1 mouse cellular context compared by ENCODE assay signal in genomic region chr14:33189230-33189629, GRCm38 (mm10).
A peak's percentile ranks its signal among the peaks of the same experiment; 100 is the strongest.
TF ChIP-seq lines count a peak whose summit lies in the region.

No protein-coding gene starts in this region.

TF ChIP-seq in CH12.LX, 34 proteins besides CTCF, POLR2A, EP300 and RAD21 (continued from another document):
- TF ChIP-seq MYC (IDR thresholded peaks at IDR 0.05; ENCODE audit: low read depth, low read length) (peak; percentile 34; the same call in 1 of the 2 replicates), IRF4 (IDR thresholded peaks at IDR 0.05; ENCODE audit: low read depth, low read length) (peak; percentile 82), SIN3A (IDR thresholded peaks at IDR 0.05; ENCODE audit: low read length) (peak; percentile 94), MAFK (IDR thresholded peaks at IDR 0.05; ENCODE audit: insufficient replicate concordance, low read length) (no peak), USF1 (IDR thresholded peaks at IDR 0.05; ENCODE audit: low read depth, low read length) (no peak), USF2 (conservative IDR thresholded peaks at IDR 0.05; ENCODE audit: low read depth, low read length) (no peak), MAX (IDR thresholded peaks at IDR 0.05; ENCODE audit: low read length) (peak; percentile 80), MEF2A (IDR thresholded peaks at IDR 0.05; ENCODE audit: borderline replicate concordance, low read depth, low read length) (peak; percentile 81), ZNF384 (IDR thresholded peaks at IDR 0.05; ENCODE audit: low read depth, low read length) (peak; percentile 96), SMC3 (IDR thresholded peaks at IDR 0.05; ENCODE audit: low read depth, low read length) (peak; percentile 13; the same call in 1 of the 2 replicates), UBTF (IDR thresholded peaks at IDR 0.05; ENCODE audit: low read depth, low read length) (peak; percentile 69; the same call in 1 of the 2 replicates), ETS1 (conservative IDR thresholded peaks at IDR 0.05; ENCODE audit: low read depth, low read length) (peak; percentile 92), GABPA (IDR thresholded peaks at IDR 0.05; ENCODE audit: insufficient replicate concordance, low read depth, low read length) (no peak), MAZ (IDR thresholded peaks at IDR 0.05; ENCODE audit: low read depth, low read length) (peak; percentile 90; the same call in 1 of the 2 replicates), NELFE (IDR thresholded peaks at IDR 0.05; ENCODE audit: low read depth, low read length) (no peak; the same call in none of the 2 replicates), PAX5 (IDR thresholded peaks at IDR 0.05; ENCODE audit: low read length) (no peak), RCOR1 (conservative IDR thresholded peaks at IDR 0.05; ENCODE audit: low read depth, low read length) (peak; percentile 75; the same call in 1 of the 2 replicates), ZC3H11A (IDR thresholded peaks at IDR 0.05; ENCODE audit: low read depth, low read length) (no peak), HCFC1 (IDR thresholded peaks at IDR 0.05; ENCODE audit: low read depth, low read length) (no peak; the same call in 1 of the 2 replicates), NRF1 (IDR thresholded peaks at IDR 0.05; ENCODE audit: low read depth, low read length) (no peak), ELF1 (IDR thresholded peaks at IDR 0.05; ENCODE audit: low read depth, low read length) (peak; percentile 50; the same call in 1 of the 2 replicates), POLR2AphosphoS2 (IDR thresholded peaks at IDR 0.05; ENCODE audit: low read depth, low read length) (no peak; the same call in 1 of the 2 replicates), E2F4 (IDR thresholded peaks at IDR 0.05; ENCODE audit: insufficient replicate concordance, low read depth, low read length) (no peak), CHD2 (IDR thresholded peaks at IDR 0.05; ENCODE audit: low read length) (peak; percentile 84), MXI1 (IDR thresholded peaks at IDR 0.05; ENCODE audit: low read depth, low read length) (peak; percentile 70), KAT2A (IDR thresholded peaks at IDR 0.05; ENCODE audit: insufficient replicate concordance, low read length) (no peak), TBP (conservative IDR thresholded peaks at IDR 0.05; ENCODE audit: low read depth, low read length) (peak; percentile 12; the same call in 1 of the 2 replicates), TCF12 (IDR thresholded peaks at IDR 0.05; ENCODE audit: low read depth, low read length) (peak; percentile 94)
